Mouse (Mus musculus) testis, adult 2 months (tissue): ENCODE data around the gene Pepd.

Experiments
- CTCF ChIP-seq: fragments of 200-500 bp; IDR thresholded peaks from 2 replicates; pipeline ENCODE4 v1.5.1; 2012; ENCODE audit warnings: low read depth, mild to moderate bottlenecking, inconsistent platforms, low read length, moderate library complexity; ENCODE audit not compliant: control insufficient read depth, insufficient read depth, insufficient replicate concordance
- POLR2A ChIP-seq: fragments of 200-500 bp; IDR thresholded peaks from 2 replicates; pipeline ENCODE4 v1.6.1; 2012; ENCODE audit warnings: low read depth, mild to moderate bottlenecking, inconsistent platforms, low read length, moderate library complexity; ENCODE audit not compliant: control insufficient read depth

GRCm38 (mm10) chr7:35053161-35053560, 141.0 kb downstream of the Pepd start:
- TF ChIP-seq CTCF: no peak
- TF ChIP-seq POLR2A: no peak
